Mouse (Mus musculus) lung, adult 2 months (tissue): ENCODE measurements around the gene Hdac6.

Experiments used
- CTCF ChIP-seq: fragments of 200-500 bp; IDR thresholded peaks from 2 replicates; pipeline ENCODE4 v1.5.1; 2011; ENCODE audit warnings: mild to moderate bottlenecking, low read length, control low read depth; ENCODE audit not compliant: insufficient read depth
- POLR2A ChIP-seq: fragments of 200-500 bp; IDR thresholded peaks from 2 replicates; pipeline ENCODE4 v1.6.1; 2011; ENCODE audit warnings: low read depth, mild to moderate bottlenecking, control low read depth, low read length, borderline replicate concordance; ENCODE audit errors: extremely low read depth

DNA sequence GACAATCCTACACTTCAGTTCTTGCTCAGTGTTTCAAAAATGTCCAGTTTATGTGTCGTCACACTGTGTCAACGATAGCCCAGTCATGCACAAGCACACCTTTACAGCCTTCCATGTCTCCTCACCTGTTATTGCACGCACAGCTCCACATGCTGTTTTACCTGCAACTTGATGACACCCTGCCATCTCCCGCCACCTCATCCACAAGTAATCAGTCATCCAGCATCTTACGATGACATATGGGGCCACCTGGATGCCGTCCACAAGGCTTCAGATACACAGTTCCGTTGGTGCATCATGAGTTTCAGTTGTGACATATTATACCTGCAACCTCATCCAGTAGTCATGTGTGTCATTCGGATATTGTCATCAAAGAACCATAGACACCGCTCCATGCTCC, 11.2 kb upstream of the Hdac6 start:
- TF ChIP-seq CTCF (no peak), POLR2A (no peak)
